Mouse (Mus musculus) kidney, embryonic 16.5 days (tissue): ENCODE measurements around the gene Clk2. TPM values are rescaled to one million over a fixed set of nuclear protein-coding genes. Genes with fewer than 3 reads are reported as not detected.
A peak's percentile ranks its signal among the peaks of the same experiment; 100 is the strongest.
"Not testable (repeated sequence)": the region's sequence is repeated elsewhere in the genome, so short reads cannot be mapped to it uniquely, and the experiment has no call there.

Experiments
- ATAC-seq: fragments of 200-750 bp; cut with Nextera tagmentation; 2 replicates; pipeline ENCODE4 v1.8.0; 2017; ENCODE audit warnings: moderate TSS enrichment; ENCODE audit not compliant: low FRiP score, low TSS enrichment
- H3K27ac ChIP-seq: fragments of 300-500 bp; sonication (generic); 2 replicates; pipeline ENCODE4 v1.5.1; 2014; ENCODE audit warnings: low read length
- H3K27me3 ChIP-seq: fragments of 300-500 bp; sonication (generic); 2 replicates; pipeline ENCODE4 v1.6.1; 2014; ENCODE audit warnings: low read length, control low read depth, mixed read lengths; ENCODE audit not compliant: insufficient read depth
- H3K36me3 ChIP-seq: fragments of 300-500 bp; sonication (generic); 2 replicates; pipeline ENCODE4 v1.6.1; 2014; ENCODE audit warnings: low read length, control low read depth, mixed read lengths; ENCODE audit not compliant: insufficient read depth
- H3K4me1 ChIP-seq: fragments of 300-500 bp; sonication (generic); 2 replicates; pipeline ENCODE4 v1.6.1; 2014; ENCODE audit warnings: low read length, control low read depth, mixed read lengths; ENCODE audit not compliant: insufficient read depth
- H3K4me2 ChIP-seq: fragments of 300-500 bp; sonication (generic); replicated peaks from 2 replicates; pipeline ENCODE4 v1.6.1; 2014; ENCODE audit warnings: low read depth, low read length
- H3K4me3 ChIP-seq: fragments of 300-500 bp; sonication (generic); 2 replicates; pipeline ENCODE4 v1.5.1; 2014; ENCODE audit warnings: mild to moderate bottlenecking, low read length
- H3K9ac ChIP-seq: fragments of 300-500 bp; sonication (generic); replicated peaks from 2 replicates; pipeline ENCODE4 v1.6.1; 2014; ENCODE audit warnings: low read length
- H3K9me3 ChIP-seq: fragments of 300-500 bp; sonication (generic); 2 replicates; pipeline ENCODE4 v1.6.1; 2016; ENCODE audit warnings: low read length, control low read depth
- WGBS: fragments of 180-500 bp; shearing (Covaris S2); extraction: QIAGEN DNeasy Blood & Tissue Kit; methylation state at CpG from one replicate; pipeline ENCODE4 v1.1.7; 2014; 5-methylcytosine and 5-hydroxymethylcytosine counted together
- polyA plus RNA-seq: library from polyadenylated mRNA; unstranded; fragments of >200 nt; fragmentation: Nextera tagmentation; extraction: Ambion mirVana; gene quantifications from 2 replicates; pipeline ENCODE4 v1.2.1, GENCODE M21; 2015

The Clk2 gene
- polyA plus RNA-seq, 1 experiment from 2014 or later = 29.1 TPM

DNA sequence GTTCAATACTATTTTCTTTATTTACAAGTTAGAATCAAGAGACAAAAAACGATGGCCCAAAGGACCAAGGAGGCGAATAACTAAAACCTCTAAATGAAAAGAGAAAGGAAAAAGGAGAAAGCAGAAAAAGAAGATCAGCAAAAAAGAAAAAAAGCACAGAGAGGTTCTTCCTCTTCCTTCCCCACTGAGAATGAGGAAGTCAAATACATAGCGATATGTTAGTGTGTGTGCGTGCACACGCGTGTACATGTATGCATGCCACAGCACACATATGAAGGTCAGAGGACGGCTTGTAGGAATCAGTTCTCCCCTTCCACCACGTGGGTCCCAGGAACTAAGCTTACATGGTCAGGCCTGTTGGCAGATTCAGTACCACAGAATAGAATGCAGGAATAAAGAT, 7.6 kb upstream of the Clk2 start:
- H3K4me2 ChIP-seq = no peak overlapping the region
- no peak overlapping the region for H3K9ac ChIP-seq
- H3K9me3 ChIP-seq = no peaks in the 10 kb centered on the region
- peaks cover 13% of the 10 kb centered on the region for H3K4me1 ChIP-seq
- H3K4me3 ChIP-seq = no peak overlapping the region
- H3K27ac ChIP-seq = no peak overlapping the region
- 83% methylated on average over 8 of the region's 8 CpGs for WGBS
- no peaks in the 10 kb centered on the region for H3K36me3 ChIP-seq
- peaks cover 10% of the 10 kb centered on the region for H3K27me3 ChIP-seq
- no peak for ATAC-seq

- no peak for ATAC-seq
- Histone ChIP-seq H3K9me3 (no peaks in the 10 kb centered on the region), H3K4me2 (no peak overlapping the region), H3K4me1 (peaks cover 13% of the 10 kb centered on the region), H3K27me3 (peaks cover 10% of the 10 kb centered on the region), H3K36me3 (no peaks in the 10 kb centered on the region), H3K9ac (no peak overlapping the region), H3K27ac (no peak overlapping the region), H3K4me3 (no peak overlapping the region)
- WGBS = 22% methylated on average over 7 of the region's 7 CpGs
Observed at GRCm38 (mm10) chr3:89158651-89159050, 5.9 kb upstream of the Clk2 start.

- H3K27ac ChIP-seq = no peak overlapping the region
- peaks cover 18% of the 10 kb centered on the region for H3K4me1 ChIP-seq
- WGBS = 1% methylated on average over 13 of the region's 13 CpGs
- ATAC-seq = peak; percentile 29; the same call in 1 of the 2 replicates
- H3K9me3 ChIP-seq = no peaks in the 10 kb centered on the region
- H3K27me3 ChIP-seq = peaks cover 10% of the 10 kb centered on the region
- no peaks in the 10 kb centered on the region for H3K36me3 ChIP-seq
- peak overlapping the region; percentile 63 for H3K4me3 ChIP-seq
- H3K9ac ChIP-seq = no peak overlapping the region
- H3K4me2 ChIP-seq = peak overlapping the region; percentile 99
Observed at GRCm38 (mm10) chr3:89159211-89159610, 5.4 kb upstream of the Clk2 start.

GRCm38 (mm10) chr3:89159616-89160344, 4.8 kb upstream of the Clk2 start, which contains the start of gene Hcn3:
Gene Hcn3 (minus strand): TSS chr3:89160196.
- peak within 1 kb of the TSS; percentile 63 for H3K4me3 ChIP-seq
- H3K4me1 ChIP-seq = peaks cover 19% of the 10 kb centered on the region
- no peaks in the 10 kb centered on the region for H3K36me3 ChIP-seq
- no peaks in the 10 kb centered on the region for H3K9me3 ChIP-seq
- H3K27me3 ChIP-seq = peaks cover 10% of the 10 kb centered on the region
- H3K9ac ChIP-seq = peak within 1 kb of the TSS; percentile 65
- under 1% methylated on average over 50 of the region's 66 CpGs for WGBS
- ATAC-seq = peak; percentile 74; the same call in 1 of the 2 replicates
- H3K27ac ChIP-seq = no peak within 1 kb of the TSS
- H3K4me2 ChIP-seq = peak within 1 kb of the TSS; percentile 99

DNA sequence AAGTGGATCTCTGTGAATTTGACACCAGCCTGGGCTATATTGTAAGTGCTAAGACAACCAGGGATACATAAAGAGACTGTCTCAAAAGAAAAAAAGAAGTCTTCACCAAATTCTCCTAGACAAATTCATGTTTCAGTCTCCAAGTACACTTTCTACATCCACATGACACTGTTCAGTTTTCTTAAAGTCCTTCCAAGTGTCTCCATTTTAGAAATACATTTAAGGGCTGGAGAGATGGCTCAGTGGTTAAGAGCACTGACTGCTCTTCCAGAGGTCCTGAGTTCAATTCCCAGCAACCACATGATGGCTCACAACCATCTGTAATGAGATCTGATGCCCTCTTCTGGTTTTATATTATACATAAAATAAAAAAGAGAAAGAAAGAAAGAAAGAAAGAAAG, 3.4 kb upstream of the Clk2 start:
- not testable (repeated sequence) for H3K4me3 ChIP-seq, ATAC-seq, H3K27ac ChIP-seq, H3K36me3 ChIP-seq, H3K9me3 ChIP-seq, H3K9ac ChIP-seq, H3K4me2 ChIP-seq
- Histone ChIP-seq H3K27me3 (peaks cover 10% of the 10 kb centered on the region), H3K4me1 (peaks cover 28% of the 10 kb centered on the region)

- peaks cover under 1% of the 10 kb centered on the region; the same call in 1 of the 2 replicates for H3K36me3 ChIP-seq
- no peak for ATAC-seq
- no peak overlapping the region for H3K4me3 ChIP-seq
- 81% methylated on average over 4 of the region's 4 CpGs for WGBS
- no peaks in the 10 kb centered on the region for H3K9me3 ChIP-seq
- H3K4me1 ChIP-seq = peaks cover 31% of the 10 kb centered on the region
- H3K4me2 ChIP-seq = no peak overlapping the region
- no peak overlapping the region for H3K9ac ChIP-seq
- peaks cover 10% of the 10 kb centered on the region for H3K27me3 ChIP-seq
- no peak overlapping the region for H3K27ac ChIP-seq
Observed at GRCm38 (mm10) chr3:89161786-89162185, 2.8 kb upstream of the Clk2 start.

DNA sequence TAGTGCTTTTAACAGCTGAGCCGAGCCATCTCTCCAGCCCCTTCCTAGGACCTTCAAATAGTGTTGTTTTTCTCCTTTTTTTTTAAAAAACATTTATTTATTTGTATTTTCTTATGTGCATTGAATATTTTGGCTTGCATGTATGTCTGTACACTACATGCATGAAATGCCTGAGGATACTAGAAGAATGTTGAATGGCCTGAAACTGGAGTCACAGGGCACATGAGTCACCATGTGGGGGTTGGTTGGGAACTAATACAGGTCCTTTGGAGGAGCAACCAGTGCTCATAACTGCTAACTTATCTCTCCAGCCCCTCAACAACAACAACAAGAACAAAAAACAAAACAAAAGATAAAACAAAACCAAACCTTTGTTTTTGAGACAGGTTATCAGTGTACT, 1.5 kb upstream of the Clk2 start:
- Histone ChIP-seq H3K4me3 (no peak overlapping the region), H3K9ac (no peak overlapping the region), H3K4me2 (no peak overlapping the region), H3K4me1 (peaks cover 31% of the 10 kb centered on the region), H3K27me3 (peaks cover 8% of the 10 kb centered on the region), H3K27ac (no peak overlapping the region), H3K9me3 (no peaks in the 10 kb centered on the region), H3K36me3 (peaks cover 10% of the 10 kb centered on the region; the same call in 1 of the 2 replicates)
- WGBS = 76% methylated on average over 1 of the region's 1 CpGs
- no peak for ATAC-seq

DNA sequence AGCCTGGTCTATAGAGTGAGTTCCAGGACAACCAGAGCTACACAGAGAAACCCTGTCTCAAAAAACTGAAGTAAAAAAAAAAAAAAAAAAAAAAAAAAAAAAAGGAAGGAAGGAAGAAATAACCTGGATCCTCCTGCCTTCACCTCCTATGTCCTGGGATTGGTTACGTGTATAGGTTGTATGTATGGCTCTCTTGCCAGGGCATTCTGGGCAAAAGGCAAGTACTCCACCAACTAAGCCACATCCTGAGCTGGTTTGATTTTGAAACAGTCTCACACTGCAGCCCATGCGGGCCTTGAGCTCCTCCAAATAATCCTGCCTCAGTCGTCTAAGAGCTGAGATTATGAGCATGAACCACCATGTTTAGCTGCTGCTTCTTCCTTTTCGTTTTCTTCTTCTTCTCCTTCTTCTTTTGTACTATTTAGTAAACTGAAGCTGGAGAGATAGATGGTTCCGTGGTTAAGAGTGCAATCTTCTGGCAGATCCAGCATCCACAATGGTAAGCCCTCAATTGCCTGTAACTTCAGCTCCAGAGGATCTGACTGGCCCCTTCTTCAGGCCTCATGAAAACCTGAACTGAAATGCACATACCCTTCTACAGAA, 851 bp upstream of the Clk2 start:
- 70% methylated on average over 5 of the region's 5 CpGs for WGBS
- H3K4me1 ChIP-seq = peaks cover 31% of the 10 kb centered on the region
- H3K27ac ChIP-seq = peak overlapping the region; percentile 98; the same call in 1 of the 2 replicates
- no peak for ATAC-seq
- no peaks in the 10 kb centered on the region for H3K9me3 ChIP-seq
- H3K27me3 ChIP-seq = peaks cover 3% of the 10 kb centered on the region; the same call in 1 of the 2 replicates
- peak overlapping the region; percentile 91 for H3K4me3 ChIP-seq
- H3K9ac ChIP-seq = peak overlapping the region; percentile 96
- peaks cover 16% of the 10 kb centered on the region for H3K36me3 ChIP-seq
- peak overlapping the region; percentile 65 for H3K4me2 ChIP-seq

DNA sequence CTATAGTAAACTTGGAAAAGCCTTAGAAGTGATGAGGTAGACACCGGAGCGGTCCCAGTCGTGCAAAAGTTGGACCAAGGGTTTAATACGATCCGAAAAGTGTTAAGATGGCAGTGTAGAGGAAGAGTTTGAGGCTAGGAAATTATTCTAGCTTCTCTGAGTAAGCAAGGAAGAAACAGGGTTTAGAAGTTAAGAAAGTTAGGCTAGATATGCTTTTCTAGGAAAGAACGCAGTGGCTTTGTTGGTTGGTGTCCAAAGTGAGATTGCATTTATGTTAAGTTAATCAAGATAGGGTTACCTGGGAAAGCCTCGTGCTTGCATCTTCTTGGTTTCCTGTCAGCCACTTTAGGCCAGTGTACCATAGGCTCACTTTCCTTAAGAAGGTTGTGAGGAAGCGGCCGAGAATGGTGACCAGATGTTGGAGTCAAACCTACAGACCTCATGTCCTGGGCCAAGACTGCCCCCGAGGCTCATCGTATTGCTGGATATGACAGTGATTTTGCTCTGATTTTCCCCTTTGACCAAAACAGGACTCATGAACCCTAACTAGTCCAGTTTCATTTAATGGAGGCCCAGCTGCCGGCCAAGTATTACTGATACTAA, 774 bp downstream of the Clk2 start:
- Histone ChIP-seq H3K9ac (peak overlapping the region; percentile 96), H3K4me2 (peak overlapping the region; percentile 65), H3K27me3 (no peaks in the 10 kb centered on the region), H3K27ac (peak overlapping the region; percentile 98), H3K36me3 (peaks cover 33% of the 10 kb centered on the region), H3K9me3 (no peaks in the 10 kb centered on the region), H3K4me3 (peak overlapping the region; percentile 91), H3K4me1 (peaks cover 19% of the 10 kb centered on the region)
- 15% methylated on average over 12 of the region's 12 CpGs for WGBS
- no peak for ATAC-seq

DNA sequence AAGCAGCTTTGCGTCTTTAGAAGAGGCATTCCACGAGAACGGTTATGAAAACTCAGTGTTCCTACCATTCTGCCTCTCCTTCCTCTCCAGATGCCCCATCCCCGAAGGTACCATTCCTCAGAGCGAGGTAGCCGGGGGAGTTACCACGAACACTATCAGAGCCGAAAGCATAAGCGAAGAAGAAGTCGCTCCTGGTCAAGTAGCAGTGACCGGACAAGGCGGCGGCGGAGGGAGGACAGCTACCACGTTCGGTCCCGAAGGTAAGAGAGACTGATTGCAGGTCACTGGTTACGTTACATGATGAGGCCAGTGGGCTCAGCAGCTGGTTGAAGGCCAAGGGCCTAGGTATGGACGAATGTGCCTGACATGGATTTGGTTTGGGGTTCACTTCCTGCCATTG, 2.4 kb downstream of the Clk2 start:
- Histone ChIP-seq H3K9me3 (no peaks in the 10 kb centered on the region), H3K4me3 (no peak overlapping the region), H3K27ac (no peak overlapping the region), H3K4me1 (peaks cover 18% of the 10 kb centered on the region), H3K9ac (no peak overlapping the region), H3K4me2 (no peak overlapping the region), H3K27me3 (no peaks in the 10 kb centered on the region), H3K36me3 (peaks cover 43% of the 10 kb centered on the region)
- WGBS = 83% methylated on average over 19 of the region's 19 CpGs
- no peak for ATAC-seq
